Mouse (Mus musculus): ENCODE results near the gene Mrpl42. TPM values are rescaled to one million over a fixed set of nuclear protein-coding genes. Genes with fewer than 3 reads are reported as not detected.

Gene Mrpl42
- total RNA-seq, 2 experiments from 2014 or later = 78.5 to 85.8 TPM

GRCm38 (mm10) chr10:95515293-95515931, 13.7 kb upstream of the Mrpl42 start:
- intact Hi-C loops (cut with DNase I) = no loop called here
- peak; percentile 35 for DNase-seq

- peak; percentile 100 for DNase-seq
- intact Hi-C loops (cut with DNase I) = no loop called here
These were observed 13.0 kb upstream of the Mrpl42 start, which contains the start of gene Ube2n for GRCm38 (mm10) chr10:95514656-95515292. Gene Ube2n (plus strand): TSS chr10:95515145.

DNA sequence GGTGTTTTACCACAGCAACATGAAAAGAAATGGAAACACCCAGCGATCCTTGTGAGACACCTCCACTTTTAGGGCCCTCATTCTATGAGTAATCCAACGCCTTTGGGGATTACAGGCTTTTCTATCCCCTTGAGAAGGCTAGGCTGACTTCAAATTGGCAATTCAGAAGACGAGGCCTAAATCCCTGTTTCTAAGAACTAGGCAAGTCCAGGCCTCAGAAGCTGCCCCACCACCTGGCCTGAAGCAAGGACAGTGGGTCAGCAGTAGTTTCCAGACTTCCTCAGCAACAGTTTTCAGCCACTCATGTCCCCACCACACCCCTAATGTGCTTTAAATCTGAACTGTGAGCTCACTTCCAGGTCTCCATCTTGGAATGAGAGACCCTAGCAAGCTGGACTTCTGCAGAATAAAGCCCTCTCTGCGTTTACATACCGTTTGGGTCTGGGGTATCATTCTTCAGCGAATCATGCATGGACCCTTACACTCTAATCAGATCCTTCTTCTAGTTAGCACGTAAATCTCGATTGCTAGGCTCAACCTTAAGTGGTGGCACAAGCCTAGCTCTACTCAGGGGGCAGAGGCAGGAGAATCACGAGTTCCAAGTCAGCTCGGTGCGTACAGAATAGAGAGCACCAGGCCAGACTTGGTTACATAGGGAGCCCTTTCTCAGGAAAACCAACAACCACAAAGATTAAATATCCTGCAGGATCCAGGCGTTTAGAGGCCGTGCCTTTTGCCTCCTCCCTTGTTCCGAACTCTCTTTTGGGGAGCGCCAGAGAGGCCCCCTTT, 12.2 kb upstream of the Mrpl42 start:
- intact Hi-C loops (cut with DNase I) = no loop called here
- no peak for DNase-seq

DNA sequence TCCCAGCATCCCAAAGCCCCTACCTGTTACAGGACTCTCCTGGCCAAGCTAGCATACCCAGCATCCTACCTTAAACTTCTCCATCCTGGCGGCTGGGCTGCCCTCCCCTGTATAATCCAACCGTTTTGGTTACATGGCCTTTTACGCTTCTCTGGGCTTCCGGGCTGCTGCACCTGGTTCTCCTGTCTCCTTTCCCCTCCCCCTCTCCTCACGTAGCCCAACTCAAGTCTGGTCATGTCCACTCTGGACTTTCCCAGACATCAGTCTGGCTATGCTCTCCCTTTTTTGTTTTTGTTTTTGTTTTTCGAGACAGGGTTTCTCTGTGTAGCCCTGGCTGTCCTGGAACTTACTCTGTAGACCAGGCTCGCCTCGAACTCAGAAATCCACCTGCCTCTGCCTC, 10.9 kb upstream of the Mrpl42 start:
- no peak for DNase-seq
- intact Hi-C loops (cut with DNase I) = no loop called here

- intact Hi-C loops (cut with DNase I) = no loop called here
These were observed 7.5 kb upstream of the Mrpl42 start for GRCm38 (mm10) chr10:95509263-95509662.

GRCm38 (mm10) chr10:95508793-95509192, 7.1 kb upstream of the Mrpl42 start:
- intact Hi-C loops (cut with DNase I) = no loop called here
- DNase-seq = no peak

More at GRCm38 (mm10) chr10:95509263-95509662, 7.5 kb upstream of the Mrpl42 start:
- no peak for DNase-seq

DNA sequence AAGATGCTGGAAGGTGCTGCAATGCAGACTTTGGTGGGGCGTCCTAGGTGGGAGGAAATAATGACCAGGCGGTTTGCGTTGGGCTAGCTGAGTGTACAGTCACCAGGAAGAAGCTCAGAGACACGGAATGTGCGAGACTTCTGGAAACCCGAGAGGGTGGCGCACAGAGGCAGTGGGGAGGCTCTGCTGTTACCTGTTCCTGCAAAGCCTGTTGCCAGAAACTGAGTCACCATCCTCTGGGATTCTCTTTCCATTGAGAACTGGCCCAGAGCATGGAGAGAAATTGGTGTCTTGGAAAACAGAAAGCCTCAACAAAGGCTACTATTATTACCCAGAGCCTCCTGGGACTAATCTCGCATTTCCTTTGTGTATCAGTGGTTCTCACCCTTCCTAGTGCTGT, 6.4 kb upstream of the Mrpl42 start:
- intact Hi-C loops (cut with DNase I) = no loop called here
- DNase-seq = no peak

DNA sequence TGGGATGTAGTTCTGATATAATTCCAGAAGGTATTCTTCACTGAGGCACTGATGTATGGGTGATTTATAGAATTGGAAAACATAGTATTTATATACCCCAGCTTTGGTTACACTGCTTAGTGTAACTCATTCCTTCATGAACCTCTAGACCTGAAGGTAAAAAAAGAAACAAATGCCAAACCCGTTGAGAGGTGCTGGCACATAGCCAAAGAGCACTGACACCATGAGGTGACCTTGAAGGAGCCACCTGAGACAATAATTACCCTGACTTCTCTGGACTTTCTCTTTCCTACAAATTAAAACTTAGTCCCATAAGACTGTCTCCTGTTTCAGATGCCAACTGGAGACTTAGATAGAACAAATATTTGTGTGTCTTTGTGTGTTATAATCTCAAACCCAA, 2.6 kb upstream of the Mrpl42 start:
- DNase-seq = no peak
- intact Hi-C loops (cut with DNase I) = no loop called here

GRCm38 (mm10) chr10:95503443-95504235, 1.9 kb upstream of the Mrpl42 start:
- intact Hi-C loops (cut with DNase I) = no loop called here
- no peak for DNase-seq

GRCm38 (mm10) chr10:95501033-95501432, 707 bp downstream of the Mrpl42 start:
- DNase-seq = no peak
- intact Hi-C loops (cut with DNase I) = no loop called here

- DNase-seq = no peak
- intact Hi-C loops (cut with DNase I) = no loop called here
These were observed 7.5 kb downstream of the Mrpl42 start for GRCm38 (mm10) chr10:95494268-95494667.

DNA sequence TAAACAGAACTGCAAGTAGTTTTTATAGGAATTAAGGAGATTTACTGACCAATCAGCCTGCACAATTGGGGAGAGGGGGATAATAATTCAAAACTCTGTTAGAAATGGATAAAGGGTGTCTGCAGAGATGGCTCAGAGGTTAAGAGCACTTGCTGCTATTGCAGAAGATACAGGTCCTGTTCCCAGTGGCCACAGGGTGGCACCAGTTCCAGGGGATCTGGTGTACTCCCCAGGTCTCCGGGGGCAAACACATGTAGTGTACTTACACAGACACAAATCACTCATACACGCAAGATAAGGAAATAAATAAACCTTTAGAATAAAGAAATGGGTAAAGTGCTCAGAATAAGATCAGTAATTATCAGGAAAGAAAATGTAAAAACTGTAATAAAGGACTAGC, 12.1 kb downstream of the Mrpl42 start:
- peak; percentile 38 for DNase-seq
- intact Hi-C loops (cut with DNase I) = no loop called here

DNA sequence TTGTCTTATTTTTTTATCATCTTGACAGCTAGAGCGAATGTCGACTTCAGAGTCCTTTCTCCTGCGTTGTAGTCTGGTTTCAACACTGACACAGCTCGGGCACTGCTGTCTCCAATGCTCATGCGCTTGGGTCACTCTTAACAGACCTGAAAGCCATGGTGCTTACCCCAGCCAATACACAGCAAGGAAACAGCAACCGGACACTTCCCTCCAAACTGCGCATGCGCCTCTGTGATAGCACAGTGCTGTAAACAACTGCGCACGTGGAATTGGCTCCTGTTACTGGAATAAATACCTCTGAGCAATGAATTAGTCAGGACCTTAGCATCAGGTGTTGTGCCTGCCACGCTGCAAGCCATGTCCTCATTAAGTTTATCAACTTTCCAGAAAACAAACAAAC, 24.2 kb downstream of the Mrpl42 start:
- intact Hi-C loops (cut with DNase I) = loop anchor here (10.0 kb wide), 2 partner anchors 243 to 393 kb away; no protein-coding TSS in a partner anchor
- no peak for DNase-seq

- DNase-seq = peak; percentile 88
These were observed 25.8 kb downstream of the Mrpl42 start for GRCm38 (mm10) chr10:95475923-95476322.

DNA sequence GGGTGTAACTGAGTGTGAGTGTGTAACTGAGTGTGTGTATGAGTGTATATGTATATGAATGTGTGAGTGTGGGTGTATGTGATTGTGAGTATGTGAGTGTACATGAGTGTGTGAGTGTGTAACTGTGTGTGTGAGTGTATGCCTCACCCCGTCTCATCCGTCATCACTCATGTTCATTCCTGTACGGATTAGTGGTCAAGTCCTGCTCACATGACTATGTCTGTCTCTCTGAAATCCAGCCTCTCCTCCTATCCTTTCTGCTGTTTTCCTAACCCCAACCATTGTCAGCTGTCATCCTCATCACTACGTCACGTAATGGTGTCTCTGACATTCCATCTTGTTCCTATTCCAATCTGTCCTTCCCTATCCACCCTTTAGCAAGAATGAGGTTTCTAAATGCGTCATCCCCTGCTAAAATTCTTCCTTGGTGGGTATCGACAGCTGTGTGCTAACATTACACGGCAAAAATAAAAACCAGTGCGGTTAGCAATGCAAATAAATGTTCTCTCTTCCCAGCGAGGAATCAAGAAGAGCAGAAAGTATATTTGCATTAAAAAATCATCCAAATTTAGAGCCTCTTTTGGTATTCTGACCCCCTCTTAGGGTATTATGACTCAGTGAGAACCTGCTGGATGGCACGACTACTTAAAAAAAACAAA, 29.7 kb downstream of the Mrpl42 start:
- no peak for DNase-seq
- intact Hi-C loops (cut with DNase I) = loop anchor here (10.0 kb wide), 2 partner anchors 237 to 387 kb away; no protein-coding TSS in a partner anchor

More at GRCm38 (mm10) chr10:95475923-95476322, 25.8 kb downstream of the Mrpl42 start:
- intact Hi-C loops (cut with DNase I) = loop anchor here (2.0 to 10.0 kb wide), 3 partner anchors 241 to 483 kb away; no protein-coding TSS in a partner anchor

GRCm38 (mm10) chr10:95471186-95471585, 30.6 kb downstream of the Mrpl42 start:
- intact Hi-C loops (cut with DNase I) = loop anchor here (10.0 kb wide), 2 partner anchors 236 to 386 kb away; no protein-coding TSS in a partner anchor

GRCm38 (mm10) chr10:95468894-95469293, 32.8 kb downstream of the Mrpl42 start:
- intact Hi-C loops (cut with DNase I) = no loop called here
- no peak for DNase-seq

More at GRCm38 (mm10) chr10:95471186-95471585, 30.6 kb downstream of the Mrpl42 start:
- DNase-seq = no peak

DNA sequence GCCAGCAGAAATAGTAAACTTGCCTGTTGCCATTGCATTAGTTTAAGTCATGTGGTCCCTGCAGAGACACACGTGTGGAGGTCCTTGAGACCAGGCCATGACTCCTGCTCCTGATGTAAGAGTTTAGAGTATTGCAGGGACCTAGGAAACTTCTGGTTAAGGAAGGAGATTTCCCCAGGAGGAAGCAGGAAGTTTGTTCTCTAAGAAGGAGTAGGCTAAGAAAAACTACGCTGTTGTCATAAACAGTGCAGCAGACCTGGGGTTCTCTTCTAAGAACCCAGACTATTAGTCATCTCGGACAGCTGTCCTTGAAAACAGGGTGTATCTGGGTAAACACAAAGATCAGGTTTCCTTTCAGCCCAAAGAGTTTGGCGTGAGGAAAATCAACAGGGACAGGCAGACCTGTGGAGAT, 36.2 kb downstream of the Mrpl42 start:
- intact Hi-C loops (cut with DNase I) = no loop called here
- no peak for DNase-seq

GRCm38 (mm10) chr10:95464527-95464926, 37.2 kb downstream of the Mrpl42 start:
- intact Hi-C loops (cut with DNase I) = no loop called here
- DNase-seq = no peak

- DNase-seq = no peak
- intact Hi-C loops (cut with DNase I) = no loop called here
These were observed 39.5 kb downstream of the Mrpl42 start for GRCm38 (mm10) chr10:95462231-95462630.

All from left cerebral cortex, postnatal 4 days (tissue).